Mouse (Mus musculus) cerebellum, postnatal 4 days (tissue): Measurements from ENCODE around the gene Dcaf4.

ENCODE experiments used
- DNase-seq, 2 experiments: peaks; one replicate each; pipeline ENCODE4 v3.0.0; 2022; ENCODE audit warnings: low spot score in 2 of 2, mixed read lengths in 1 of 2

The Dcaf4 gene

DNA sequence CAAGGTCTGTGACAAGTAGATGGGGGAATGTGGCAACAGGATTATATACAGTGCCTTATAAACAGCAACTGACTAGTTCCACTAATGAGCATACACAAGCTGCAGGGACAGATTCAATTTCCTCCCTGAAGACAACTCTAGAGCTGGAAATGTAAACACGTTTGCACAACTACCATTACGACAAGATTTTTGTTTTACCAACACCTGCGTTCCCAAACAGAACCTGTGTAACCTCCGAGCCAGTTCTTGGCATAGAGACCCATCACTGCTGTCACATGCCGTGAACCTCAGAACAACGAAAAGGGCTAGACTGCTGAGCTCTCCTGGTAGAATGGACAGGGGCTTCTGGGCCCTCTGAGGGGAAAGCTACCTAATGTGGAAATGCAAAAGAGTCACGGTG, 23.7 kb downstream of the Dcaf4 start:
- no peak for DNase-seq

DNA sequence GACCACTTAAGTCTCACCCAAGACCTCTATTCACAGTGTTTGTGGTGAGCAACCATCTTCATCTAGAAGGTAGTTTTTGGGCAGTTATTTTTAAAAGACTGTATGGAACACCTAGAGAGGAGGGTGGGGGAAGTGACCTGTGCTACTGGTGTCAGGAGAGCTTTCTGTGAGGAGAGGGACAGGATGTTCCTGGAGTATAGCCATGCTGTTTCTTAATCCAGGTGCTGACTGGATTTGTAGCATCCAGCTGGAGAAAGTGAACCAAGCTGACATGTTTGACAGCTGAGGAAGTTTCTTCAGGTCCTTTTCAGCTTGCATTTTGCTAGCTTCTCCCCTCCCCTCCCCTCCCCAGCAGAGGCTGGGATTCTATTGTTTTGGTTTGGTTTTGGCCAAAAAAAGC, 24.5 kb downstream of the Dcaf4 start:
- no peak for DNase-seq

DNA sequence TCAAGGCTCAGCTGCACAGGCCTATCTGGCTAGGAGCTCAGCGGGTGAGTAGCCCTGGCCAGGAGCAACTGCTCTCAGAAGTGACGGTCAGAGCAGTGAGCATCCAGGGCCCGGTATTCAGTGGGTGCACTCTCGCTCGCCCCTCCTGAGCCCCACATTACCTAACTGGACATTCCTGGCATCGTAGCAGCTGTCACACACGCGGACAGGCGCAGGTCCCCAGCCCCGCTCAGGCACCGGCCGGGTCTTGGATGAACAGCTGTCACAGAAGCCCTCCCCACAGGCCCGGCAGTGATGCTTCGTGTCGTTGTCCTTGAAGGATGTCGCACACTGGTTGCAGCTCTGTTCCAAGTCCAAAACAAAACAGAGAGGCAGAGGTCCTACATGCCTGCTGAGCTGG, 31.0 kb downstream of the Dcaf4 start:
- DNase-seq: no peak

DNA sequence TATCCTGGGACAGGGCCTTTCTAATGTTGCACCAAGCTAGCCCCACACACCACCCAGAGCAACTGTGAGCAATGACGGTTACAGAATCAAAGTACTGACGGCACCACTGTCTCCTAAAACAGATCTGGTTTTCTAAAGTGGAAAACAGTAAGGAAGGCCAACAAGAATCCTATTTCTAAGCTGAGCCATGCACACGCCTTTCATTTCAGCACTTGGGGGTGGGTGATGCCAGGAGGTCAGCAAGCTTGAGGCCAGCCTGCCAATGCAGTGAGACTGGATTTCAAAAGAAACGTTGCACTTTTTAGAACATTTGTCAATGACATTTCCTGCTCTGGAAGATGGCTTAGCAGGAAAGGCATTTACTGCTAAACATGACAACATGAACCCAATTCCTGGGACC, 33.5 kb downstream of the Dcaf4 start:
- no peak for DNase-seq

DNA sequence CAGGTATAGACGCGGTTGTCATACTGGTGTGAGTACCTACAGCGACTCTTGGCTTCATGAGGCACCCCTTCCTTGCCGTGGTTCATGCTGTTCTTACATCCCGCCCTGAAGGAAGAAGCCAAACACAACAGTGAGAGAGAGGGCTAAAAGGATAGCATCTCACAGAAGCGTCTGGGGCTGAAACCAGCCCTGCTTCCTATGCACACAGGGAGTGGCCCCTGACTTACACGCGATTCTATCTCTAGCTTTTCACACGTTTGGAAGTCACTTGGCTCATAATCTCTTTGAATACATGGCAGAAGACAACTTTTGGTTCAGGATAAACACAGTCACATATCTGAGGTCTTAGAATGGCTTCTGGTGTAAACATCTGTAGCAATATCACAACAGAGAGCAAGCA, 35.3 kb downstream of the Dcaf4 start:
- DNase-seq: no peak

DNA sequence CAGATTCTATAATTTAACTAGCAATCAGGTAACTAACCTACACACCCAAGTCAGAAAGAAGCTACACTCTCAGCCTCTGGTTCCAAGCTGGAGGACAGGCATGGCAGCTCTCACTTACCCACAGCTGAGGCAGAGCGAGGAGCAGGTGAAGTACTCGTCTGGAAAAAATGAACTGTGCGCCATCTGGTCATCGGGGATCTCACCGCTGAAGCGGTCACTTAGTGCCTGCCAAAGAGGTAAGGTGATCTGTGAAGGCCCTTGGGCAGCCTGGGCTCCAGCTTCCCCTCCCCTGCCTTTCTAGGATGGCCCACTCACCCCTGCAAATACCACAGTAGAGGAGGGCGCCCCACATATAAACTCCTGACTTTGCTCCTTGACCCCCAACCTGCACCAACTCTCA, 38.2 kb downstream of the Dcaf4 start:
- no peak for DNase-seq

DNA sequence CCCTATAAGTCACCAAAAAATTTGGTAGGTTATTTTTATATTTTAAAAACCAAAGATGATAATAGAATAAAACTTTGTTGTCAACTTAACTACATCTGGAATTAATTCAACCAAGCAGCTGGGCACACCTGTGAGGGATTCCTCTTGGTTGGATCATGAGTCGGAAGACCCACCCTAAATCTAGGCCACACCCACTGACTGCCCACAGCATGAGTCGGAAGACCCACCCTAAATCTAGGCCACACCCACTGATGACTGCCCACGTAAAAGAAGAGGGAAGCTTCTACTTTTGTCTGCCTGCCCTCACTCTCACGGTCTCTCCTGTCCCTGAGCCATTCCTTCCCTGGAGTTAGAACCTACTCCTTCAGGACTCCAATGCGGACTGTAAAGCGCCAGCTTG, 39.9 kb downstream of the Dcaf4 start:
- DNase-seq: no peak

DNA sequence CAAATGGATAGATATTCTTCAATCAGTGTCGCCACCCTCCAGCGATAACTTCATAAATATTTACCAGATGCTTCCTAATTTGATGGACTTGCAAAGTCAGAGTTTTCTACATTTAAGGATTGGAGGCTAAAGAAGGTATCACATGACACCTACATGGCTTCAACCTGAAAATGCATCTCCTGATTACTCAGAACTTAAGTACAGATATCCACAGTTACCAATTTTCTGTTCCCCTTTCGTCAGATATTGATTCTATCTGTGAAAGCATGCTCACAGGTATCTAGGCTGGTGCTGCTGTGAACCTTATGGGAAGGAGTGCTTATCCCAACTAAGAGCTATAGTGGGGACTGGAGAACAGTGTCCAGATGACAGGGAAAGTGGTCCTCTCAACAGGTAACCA, 42.3 kb downstream of the Dcaf4 start:
- DNase-seq: no peak

DNA sequence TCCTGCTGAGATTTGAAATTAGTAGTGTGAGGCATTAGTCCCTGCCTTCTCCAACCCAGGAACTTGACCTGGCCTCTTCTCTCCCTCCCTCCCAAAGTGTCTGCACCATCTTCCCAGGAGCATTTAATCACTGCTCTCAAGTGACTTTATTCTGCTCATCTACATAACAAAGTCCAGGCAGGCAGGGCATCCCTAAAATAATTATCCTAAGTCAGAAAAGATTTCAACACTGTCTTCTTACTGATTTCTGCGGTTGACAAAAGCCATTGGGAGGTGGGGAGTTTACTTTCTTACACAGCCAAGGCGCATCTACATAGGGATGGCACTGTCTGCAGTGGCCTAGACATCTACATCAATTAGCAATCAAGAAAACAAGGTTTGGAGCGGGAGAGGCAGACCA, 49.6 kb downstream of the Dcaf4 start:
- no peak for DNase-seq

DNA sequence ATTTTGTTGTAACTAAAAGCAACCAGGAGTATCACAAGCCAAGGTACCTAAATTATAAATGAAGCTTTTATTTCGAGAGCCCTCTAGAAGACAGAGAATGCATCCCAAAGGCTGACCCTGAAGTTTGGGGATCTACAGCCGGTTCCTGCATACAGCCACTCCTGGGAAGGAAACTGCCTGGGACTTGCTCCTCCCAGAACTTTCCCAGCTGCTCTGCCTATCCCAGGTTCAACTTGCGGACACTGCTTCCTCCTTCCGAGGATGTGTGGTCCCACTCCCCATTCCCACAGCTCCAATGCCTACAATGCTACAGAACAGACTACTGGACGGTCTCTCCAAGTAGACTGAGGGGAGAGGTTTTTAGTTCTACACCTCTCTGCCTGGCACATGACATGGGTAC, 52.5 kb downstream of the Dcaf4 start:
- no peak for DNase-seq

DNA sequence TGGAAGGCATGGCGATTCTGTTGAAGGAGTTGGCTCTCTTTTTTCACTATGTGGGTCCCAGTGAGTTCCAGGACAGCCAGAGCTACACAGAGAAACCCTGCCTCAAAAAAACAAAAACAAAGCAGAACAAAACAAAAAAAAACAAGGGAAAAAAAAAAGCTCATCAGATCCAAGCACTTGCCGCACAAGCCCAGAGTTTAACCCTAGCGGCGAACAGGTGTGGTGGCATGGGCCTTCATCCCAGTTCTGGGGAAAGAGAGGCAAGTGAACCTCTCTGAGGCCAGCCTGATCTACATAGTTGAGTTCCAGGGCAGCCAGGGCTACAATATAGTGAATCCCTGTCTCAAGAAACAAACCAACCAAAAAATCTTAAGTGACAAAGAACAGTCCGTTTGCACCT, 57.2 kb downstream of the Dcaf4 start:
- DNase-seq: no peak

DNA sequence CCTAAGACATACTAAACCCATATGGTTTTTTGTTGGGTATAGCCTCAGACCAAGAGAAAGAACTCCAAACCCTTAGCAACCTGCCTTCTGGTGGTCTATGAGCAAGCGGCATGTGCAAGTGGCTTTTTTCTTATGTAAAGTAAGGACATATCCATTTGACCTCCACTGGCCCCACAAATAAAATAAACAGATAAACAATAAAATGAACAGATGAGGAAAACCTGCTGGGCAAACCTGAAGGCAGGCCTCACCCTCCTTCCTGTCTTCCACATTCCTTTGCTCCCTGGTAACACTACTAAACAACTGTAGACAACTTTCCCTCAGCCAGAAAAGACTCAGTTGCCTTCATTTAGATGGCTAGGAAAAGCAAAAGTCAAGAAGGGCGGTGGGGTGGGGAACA, 58.1 kb downstream of the Dcaf4 start:
- no peak for DNase-seq

DNA sequence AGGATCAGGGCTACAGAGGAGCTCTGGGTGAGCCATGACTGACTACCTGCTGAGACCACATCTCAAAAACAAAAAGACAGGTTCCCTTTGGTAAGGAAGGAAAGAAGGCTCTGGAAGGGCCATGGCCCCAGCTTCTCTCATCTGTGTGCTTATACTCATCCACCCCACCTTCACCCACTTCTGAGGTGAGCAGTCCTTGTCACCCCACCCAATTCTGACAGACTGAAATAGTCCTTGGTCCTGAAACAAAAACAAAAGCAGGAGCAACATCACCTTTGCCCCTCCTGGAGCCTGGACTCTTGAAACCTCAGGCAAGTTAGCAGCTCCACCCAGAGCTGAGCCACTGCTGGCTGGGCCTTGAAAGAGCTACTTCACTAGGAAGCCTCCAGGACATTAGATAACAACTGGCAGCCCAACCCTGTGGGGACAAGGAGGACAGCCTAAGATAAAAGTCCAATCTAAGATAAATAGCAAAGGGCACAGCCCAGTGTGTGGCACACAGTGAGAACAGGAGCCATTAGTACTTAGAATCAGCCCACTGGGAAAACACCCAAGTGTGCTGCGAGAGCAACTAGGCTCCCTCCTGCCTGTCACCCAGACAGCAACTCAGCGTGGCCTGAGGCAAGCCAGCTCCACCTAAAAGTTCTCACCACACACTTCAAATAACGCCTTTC, 58.8 kb downstream of the Dcaf4 start:
- DNase-seq: no peak

DNA sequence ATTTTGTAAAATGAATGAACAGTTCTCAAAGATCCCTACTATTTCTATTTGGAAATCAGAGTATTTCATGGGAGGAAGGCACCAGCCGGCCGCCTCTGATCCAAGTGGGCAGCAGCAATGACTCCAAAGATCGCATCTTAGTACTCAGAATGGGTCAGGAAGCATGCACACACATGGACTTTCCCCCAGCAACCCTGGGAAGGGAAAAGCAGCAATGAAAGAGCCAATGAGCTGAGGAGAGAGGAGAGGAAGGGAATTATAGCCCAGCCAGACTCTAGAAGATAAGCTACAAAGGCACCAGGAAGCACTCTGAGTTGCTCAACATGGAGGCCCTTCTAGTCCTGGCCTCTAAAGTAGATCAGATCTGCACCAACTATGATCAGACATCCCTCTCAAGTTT, 60.0 kb downstream of the Dcaf4 start:
- DNase-seq: no peak

DNA sequence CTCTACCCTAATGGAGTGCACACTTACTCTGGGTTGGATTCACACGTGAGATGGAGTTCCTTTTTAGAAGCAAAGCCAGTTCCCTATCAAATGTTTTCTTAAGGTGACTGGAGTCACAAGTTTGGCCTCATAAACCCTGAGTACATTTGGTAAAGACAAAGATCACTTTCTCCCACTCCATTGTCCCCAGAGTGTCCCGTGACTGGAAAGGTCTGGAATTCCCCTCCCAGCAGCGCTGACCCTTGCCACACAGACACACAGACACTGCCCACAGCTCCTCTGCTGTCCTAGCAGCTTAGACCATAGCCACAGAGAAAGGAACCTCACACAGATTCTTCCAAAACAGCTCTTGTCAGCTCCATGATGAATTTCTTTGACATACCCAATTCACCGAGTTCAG, 61.8 kb downstream of the Dcaf4 start:
- DNase-seq: no peak

DNA sequence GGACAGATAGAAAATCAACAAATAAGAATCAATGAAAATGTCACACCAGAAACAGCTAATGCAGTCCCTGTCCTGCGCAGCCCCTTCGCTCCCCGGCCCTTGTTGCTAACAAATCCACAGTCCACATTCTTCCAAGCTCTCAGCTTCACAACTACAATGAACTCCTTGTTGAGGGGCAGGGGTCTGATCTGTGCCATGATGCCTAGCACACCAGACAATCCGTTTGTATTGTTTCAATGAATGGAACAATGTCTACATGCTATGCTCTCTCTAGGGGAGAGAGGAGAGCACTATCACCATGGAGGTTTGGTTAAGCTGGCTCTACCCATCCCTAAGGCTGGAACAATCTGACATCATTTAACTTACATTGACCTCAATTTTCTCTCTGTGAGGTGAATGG, 62.5 kb downstream of the Dcaf4 start:
- DNase-seq: no peak

DNA sequence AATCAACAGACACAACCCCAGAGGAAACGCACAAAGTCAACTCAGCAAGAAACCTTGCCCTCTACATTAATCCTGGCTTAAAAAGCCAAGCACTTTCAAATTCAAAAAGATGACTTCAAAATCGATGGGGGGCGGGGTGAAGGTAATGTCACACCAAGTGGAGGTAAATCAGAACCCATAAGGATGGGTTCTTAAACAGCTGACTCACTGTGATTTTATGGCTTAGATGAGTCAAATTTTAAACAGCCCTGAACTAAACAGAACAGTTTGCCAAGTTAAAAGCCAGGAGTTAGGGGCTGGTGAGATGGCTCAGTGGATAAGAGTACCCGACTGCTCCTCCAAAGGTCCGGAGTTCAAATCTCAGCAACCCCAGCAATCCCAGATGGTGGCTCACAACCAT, 66.4 kb downstream of the Dcaf4 start:
- DNase-seq: no peak
